Mouse (Mus musculus) splenic B cell, adult 2 months (primary cell): ENCODE data around the gene Mef2b.

ENCODE experiments used
- DNase-seq: peaks from one replicate; pipeline ENCODE4 v3.0.0-alpha.2; 2011; ENCODE audit warnings: low read depth, low spot score
- H3K27me3 ChIP-seq: 2 replicates; pipeline ENCODE4 v1.6.1; 2012; ENCODE audit warnings: mild to moderate bottlenecking, low read length, moderate library complexity, mixed read lengths; ENCODE audit not compliant: control insufficient read depth, poor library complexity, insufficient read depth, severe bottlenecking
- H3K36me3 ChIP-seq: 2 replicates; pipeline ENCODE4 v1.6.1; 2012; ENCODE audit warnings: mild to moderate bottlenecking, low read length, moderate library complexity, mixed read lengths; ENCODE audit not compliant: control insufficient read depth, poor library complexity, insufficient read depth, severe bottlenecking

Gene Mef2b

DNA sequence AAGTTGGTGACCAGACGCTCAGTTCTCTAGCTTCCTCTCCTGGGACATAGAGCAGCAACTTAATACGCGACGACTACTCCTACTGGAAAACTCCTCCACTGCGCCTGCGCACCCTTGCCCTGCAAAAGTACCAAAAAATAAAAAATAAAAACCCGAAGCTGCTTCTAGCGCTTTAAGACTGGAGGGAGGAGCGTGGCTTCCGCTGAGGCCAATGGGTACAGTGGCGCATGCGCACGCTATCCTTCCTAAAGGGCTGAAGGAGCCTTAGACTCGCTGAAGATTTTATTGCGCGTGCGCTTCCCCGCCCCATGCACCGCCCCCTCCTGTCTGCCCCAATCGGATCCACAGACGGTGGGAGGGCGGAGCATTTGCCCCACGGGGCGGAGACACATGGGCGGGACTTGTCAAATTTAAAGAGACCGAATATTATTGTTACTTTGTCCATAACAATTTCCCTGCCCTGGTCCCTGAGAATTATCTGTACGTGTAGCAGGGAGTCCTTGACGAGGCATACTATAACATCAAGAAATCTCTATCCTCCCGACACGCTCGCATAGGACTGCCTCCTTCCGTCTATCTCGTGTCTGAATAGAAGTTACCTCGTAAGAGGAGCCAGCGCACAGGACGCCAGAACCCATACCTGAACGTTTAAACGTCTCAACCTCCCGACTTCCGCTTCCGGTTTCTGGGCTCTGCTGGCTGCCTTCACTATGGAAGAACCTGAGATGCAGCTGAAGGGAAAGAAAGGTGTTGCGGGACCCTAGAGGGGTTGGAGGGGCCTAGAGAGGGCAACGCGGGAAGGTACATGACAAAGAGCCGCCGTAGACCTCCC is at the start of gene Mef2b, which contains the start of the genes Rfxank and Borcs8:
Gene Mef2b (plus strand): TSS at position 686 of the 832 bp plus-strand sequence.
Gene Rfxank (minus strand): TSS at position 129 of the 832 bp plus-strand sequence.
Gene Borcs8 (plus strand): TSS at position 474 of the 832 bp plus-strand sequence.
- H3K36me3 ChIP-seq = peaks cover 1% of the 10 kb centered on the region
- no peaks in the 10 kb centered on the region for H3K27me3 ChIP-seq
- DNase-seq = peak; percentile 100

- no peak for DNase-seq
- no peaks in the 10 kb centered on the region for H3K27me3 ChIP-seq
- no peaks in the 10 kb centered on the region for H3K36me3 ChIP-seq
Observed at GRCm38 (mm10) chr8:70092786-70093185, 46.7 kb upstream of the Mef2b start.

GRCm38 (mm10) chr8:70099276-70099675 is 40.2 kb upstream of the Mef2b start:
- no peak for DNase-seq
- Histone ChIP-seq H3K27me3 (no peaks in the 10 kb centered on the region), H3K36me3 (no peaks in the 10 kb centered on the region)

GRCm38 (mm10) chr8:70100241-70100640 is 39.3 kb upstream of the Mef2b start:
- H3K36me3 ChIP-seq = no peaks in the 10 kb centered on the region
- no peak for DNase-seq
- H3K27me3 ChIP-seq = no peaks in the 10 kb centered on the region

GRCm38 (mm10) chr8:70104506-70104905 is 35.0 kb upstream of the Mef2b start:
- peak; percentile 84 for DNase-seq
- Histone ChIP-seq H3K36me3 (no peaks in the 10 kb centered on the region), H3K27me3 (no peaks in the 10 kb centered on the region)

- no peaks in the 10 kb centered on the region for H3K27me3 ChIP-seq
- no peak for DNase-seq
Observed at GRCm38 (mm10) chr8:70104922-70105321, 34.6 kb upstream of the Mef2b start.

GRCm38 (mm10) chr8:70110451-70110850 is 29.1 kb upstream of the Mef2b start:
- peak; percentile 63 for DNase-seq
- no peaks in the 10 kb centered on the region for H3K36me3 ChIP-seq
- no peaks in the 10 kb centered on the region for H3K27me3 ChIP-seq

More at GRCm38 (mm10) chr8:70104922-70105321, 34.6 kb upstream of the Mef2b start:
- no peaks in the 10 kb centered on the region for H3K36me3 ChIP-seq

GRCm38 (mm10) chr8:70111192-70111795 is 28.2 kb upstream of the Mef2b start:
- H3K27me3 ChIP-seq = no peaks in the 10 kb centered on the region
- DNase-seq = no peak
- no peaks in the 10 kb centered on the region for H3K36me3 ChIP-seq

GRCm38 (mm10) chr8:70112401-70113016 is 27.0 kb upstream of the Mef2b start:
- Histone ChIP-seq H3K36me3 (no peaks in the 10 kb centered on the region), H3K27me3 (no peaks in the 10 kb centered on the region)
- peak; percentile 31 for DNase-seq

DNA sequence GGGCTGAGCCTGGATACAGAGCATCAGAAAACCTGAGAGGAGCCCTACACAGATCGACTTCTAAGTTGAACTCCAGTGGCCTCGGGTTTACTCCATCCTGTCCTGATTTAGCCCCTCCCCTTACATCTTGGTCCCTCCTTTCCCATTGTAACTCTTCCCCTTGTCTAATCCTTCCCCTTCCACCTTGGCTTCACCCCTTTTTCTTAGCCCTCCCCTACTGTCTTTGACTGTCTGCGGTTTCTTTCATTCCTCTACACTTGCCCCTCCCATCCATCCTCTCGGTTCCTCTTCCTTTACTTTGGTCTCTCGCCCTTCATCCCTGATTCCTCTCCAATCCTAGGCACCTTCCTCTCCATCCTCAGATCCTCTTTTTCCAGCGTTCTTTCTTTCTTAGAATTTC is 25.0 kb upstream of the Mef2b start:
- H3K36me3 ChIP-seq = no peaks in the 10 kb centered on the region
- no peak for DNase-seq

DNA sequence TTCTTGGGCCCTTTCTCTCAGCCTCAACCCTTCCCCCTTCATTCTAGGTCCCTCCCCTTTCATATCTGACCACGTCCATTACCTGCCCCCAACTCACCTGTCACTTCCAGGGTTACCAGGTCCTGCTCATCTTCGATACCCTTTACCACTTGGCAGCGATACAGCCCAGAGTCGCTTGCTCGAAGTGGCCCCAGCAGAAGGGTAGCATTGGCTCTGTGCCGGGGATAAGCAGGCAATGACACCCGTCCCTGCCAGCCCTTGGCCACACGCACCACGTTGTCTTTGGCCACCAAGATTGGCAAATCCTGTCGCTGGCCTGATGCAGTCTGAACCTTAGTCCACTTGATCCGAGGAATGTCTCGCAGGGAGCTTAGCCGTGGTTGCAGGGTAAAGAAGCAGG is 24.6 kb upstream of the Mef2b start:
- Histone ChIP-seq H3K27me3 (no peaks in the 10 kb centered on the region), H3K36me3 (no peaks in the 10 kb centered on the region)
- no peak for DNase-seq

More for the DNA sequence above, 25.0 kb upstream of the Mef2b start:
- no peaks in the 10 kb centered on the region for H3K27me3 ChIP-seq

DNA sequence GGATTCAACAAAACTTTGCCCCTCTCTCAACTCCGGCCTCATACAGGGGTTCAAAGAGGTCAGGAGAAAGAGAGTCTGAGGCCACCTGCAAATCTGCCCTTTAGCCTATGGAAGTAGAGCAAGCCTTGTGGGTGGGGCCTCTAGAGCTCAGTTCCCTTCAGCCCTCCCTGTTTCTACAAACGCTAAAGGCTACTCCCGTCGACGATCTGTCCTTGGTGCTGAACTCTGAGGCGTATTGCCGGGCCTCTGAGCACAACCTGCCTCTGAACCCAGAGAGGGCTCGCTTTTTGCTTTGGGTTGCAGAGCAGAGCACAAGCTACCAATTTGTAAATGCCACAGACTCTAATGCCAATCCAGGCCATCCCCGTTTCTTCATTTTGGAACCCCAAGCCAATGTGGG is 21.9 kb upstream of the Mef2b start:
- DNase-seq = peak; percentile 64
- Histone ChIP-seq H3K36me3 (no peaks in the 10 kb centered on the region), H3K27me3 (no peaks in the 10 kb centered on the region)

GRCm38 (mm10) chr8:70118726-70119700 is 20.5 kb upstream of the Mef2b start:
- Histone ChIP-seq H3K27me3 (no peaks in the 10 kb centered on the region), H3K36me3 (no peaks in the 10 kb centered on the region)
- peak; percentile 42 for DNase-seq

DNA sequence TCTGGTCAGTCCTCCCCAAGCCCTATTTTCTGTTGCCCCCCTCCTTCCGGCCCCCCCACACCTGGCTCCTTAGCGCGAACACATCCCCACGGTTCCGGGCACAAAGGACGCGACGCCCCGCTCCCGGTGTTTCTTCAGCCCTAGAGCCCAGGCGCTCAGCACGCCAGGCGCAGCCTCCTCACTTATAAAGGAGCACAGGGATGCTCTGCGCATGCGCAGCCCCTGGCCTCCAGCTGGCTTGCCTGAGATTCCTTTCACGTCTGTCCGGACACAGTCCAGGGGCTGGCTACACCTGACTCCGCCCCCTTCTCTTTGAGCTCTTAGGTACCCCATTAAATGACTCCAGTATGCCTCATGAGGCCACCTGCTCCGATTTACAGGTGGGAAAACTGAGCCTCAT is 18.8 kb upstream of the Mef2b start, which contains the start of gene Ncan:
Gene Ncan (minus strand): TSS at position 207 of the 400 bp plus-strand sequence.
- H3K27me3 ChIP-seq = no peaks in the 10 kb centered on the region
- peak; percentile 51 for DNase-seq
- no peaks in the 10 kb centered on the region for H3K36me3 ChIP-seq
